Mouse (Mus musculus) CH12.LX (cell line): Measurements from ENCODE around the gene Hmgn3. TPM values are rescaled to one million over a fixed set of nuclear protein-coding genes. Genes with fewer than 3 reads are reported as not detected.

ENCODE experiments used
- DNase-seq: peaks from one replicate; pipeline ENCODE4 v3.0.0-alpha.2; 2013; ENCODE audit errors: extremely low read depth
- H3K27ac ChIP-seq: 2 replicates; pipeline ENCODE4 v1.5.1; 2012; ENCODE audit warnings: low read depth, mild to moderate bottlenecking, control low read depth, moderate library complexity; ENCODE audit not compliant: insufficient read depth
- H3K27me3 ChIP-seq: replicated peaks from 2 replicates; pipeline ENCODE3; 2012; ENCODE audit warnings: inconsistent platforms
- H3K36me3 ChIP-seq, 2 experiments: replicated peaks in 1 of 2; 2 replicates each; pipeline versions ENCODE3 to v1.6.1; 2012; ENCODE audit warnings: inconsistent platforms in 1 of 2, low read length in 1 of 2, mild to moderate bottlenecking in 1 of 2, mixed read lengths in 1 of 2, moderate library complexity in 1 of 2; ENCODE audit not compliant: control insufficient read depth in 1 of 2, insufficient read depth in 1 of 2
- H3K4me1 ChIP-seq, 2 experiments: 2 replicates each; pipeline ENCODE4 v1.6.1; 2012; ENCODE audit warnings: inconsistent platforms in 1 of 2, moderate library complexity in 1 of 2; ENCODE audit not compliant: insufficient read depth in 2 of 2, control insufficient read depth in 1 of 2
- H3K4me2 ChIP-seq: 2 replicates; pipeline ENCODE4 v1.6.1; 2012; ENCODE audit warnings: low read depth, mild to moderate bottlenecking, control low read depth; ENCODE audit not compliant: poor library complexity, insufficient read depth, severe bottlenecking
- H3K4me3 ChIP-seq, 3 experiments: fragments of 150-350 bp in 1 of 3; sonication (generic) in 1 of 3; replicated peaks in 1 of 3; 2 replicates each; pipeline versions ENCODE3 to v1.5.1; 2011 to 2012; ENCODE audit warnings: low read depth in 2 of 3, low read length in 2 of 3, mild to moderate bottlenecking in 2 of 3, moderate library complexity in 2 of 3, control low read depth in 1 of 3, improper control_type of control experiment in 1 of 3, inconsistent platforms in 1 of 3, mixed read lengths in 1 of 3; ENCODE audit not compliant: poor library complexity in 1 of 3
- H3K79me2 ChIP-seq: replicated peaks from 2 replicates; pipeline ENCODE4 v1.6.1; 2012; ENCODE audit warnings: mild to moderate bottlenecking, moderate library complexity; ENCODE audit not compliant: control insufficient read depth, poor library complexity, insufficient read depth, severe bottlenecking; ENCODE audit errors: extremely low read depth
- H3K9ac ChIP-seq: 2 replicates; pipeline ENCODE4 v1.6.1; 2012; ENCODE audit warnings: low read depth, mild to moderate bottlenecking, control low read depth, moderate library complexity; ENCODE audit not compliant: insufficient read depth
- H3K9me3 ChIP-seq: replicated peaks from 2 replicates; pipeline ENCODE3; 2012; ENCODE audit warnings: low read length, inconsistent platforms, mixed read lengths
- BHLHE40 ChIP-seq: IDR thresholded peaks from 2 replicates; pipeline ENCODE4 v1.6.1; 2011; ENCODE audit warnings: mild to moderate bottlenecking, low read depth, low read length, improper control_type of control experiment
- E2F4 ChIP-seq: IDR thresholded peaks from 2 replicates; pipeline ENCODE4 v1.6.1; 2011; ENCODE audit warnings: low read depth, low read length, improper control_type of control experiment; ENCODE audit not compliant: insufficient replicate concordance
- ELF1 ChIP-seq: IDR thresholded peaks from 2 replicates; pipeline ENCODE4 v1.6.1; 2014; ENCODE audit warnings: low read depth, mild to moderate bottlenecking, inconsistent platforms, low read length, improper control_type of control experiment
- EP300 ChIP-seq: IDR thresholded peaks from 2 replicates; pipeline ENCODE4 v1.6.1; 2011; ENCODE audit warnings: low read length, improper control_type of control experiment
- ETS1 ChIP-seq: conservative IDR thresholded peaks from 2 replicates; pipeline ENCODE4 v1.6.1; 2012; ENCODE audit warnings: low read depth, mild to moderate bottlenecking, inconsistent platforms, low read length, improper control_type of control experiment, moderate library complexity
- GABPA ChIP-seq: IDR thresholded peaks from 2 replicates; pipeline ENCODE4 v1.6.1; 2012; ENCODE audit warnings: low read depth, low read length, improper control_type of control experiment, inconsistent platforms; ENCODE audit not compliant: insufficient replicate concordance
- HCFC1 ChIP-seq: IDR thresholded peaks from 2 replicates; pipeline ENCODE4 v1.6.1; 2012; ENCODE audit warnings: low read depth, mild to moderate bottlenecking, inconsistent platforms, low read length, improper control_type of control experiment
- IRF4 ChIP-seq: IDR thresholded peaks from 2 replicates; pipeline ENCODE4 v1.6.1; 2014; ENCODE audit warnings: low read depth, mild to moderate bottlenecking, inconsistent platforms, low read length, improper control_type of control experiment
- JUN ChIP-seq: IDR thresholded peaks from 2 replicates; pipeline ENCODE4 v1.6.1; 2011; ENCODE audit warnings: low read depth, mild to moderate bottlenecking, low read length, improper control_type of control experiment, moderate library complexity; ENCODE audit not compliant: insufficient read depth
- KAT2A ChIP-seq: IDR thresholded peaks from 2 replicates; pipeline ENCODE4 v1.6.1; 2012; ENCODE audit warnings: low read length, improper control_type of control experiment, inconsistent platforms; ENCODE audit not compliant: insufficient replicate concordance
- MEF2A ChIP-seq: IDR thresholded peaks from 2 replicates; pipeline ENCODE4 v1.6.1; 2014; ENCODE audit warnings: low read depth, mild to moderate bottlenecking, inconsistent platforms, low read length, improper control_type of control experiment, borderline replicate concordance
- NRF1 ChIP-seq: IDR thresholded peaks from 2 replicates; pipeline ENCODE4 v1.6.1; 2014; ENCODE audit warnings: low read depth, mild to moderate bottlenecking, inconsistent platforms, low read length, improper control_type of control experiment, moderate library complexity
- POLR2A ChIP-seq: IDR thresholded peaks from 2 replicates; pipeline ENCODE4 v1.6.1; 2011; ENCODE audit warnings: low read depth, mild to moderate bottlenecking, improper control_type of control experiment, low read length
- POLR2AphosphoS2 ChIP-seq: IDR thresholded peaks from 2 replicates; pipeline ENCODE4 v1.6.1; 2011; ENCODE audit warnings: low read depth, low read length, improper control_type of control experiment
- RCOR1 ChIP-seq: conservative IDR thresholded peaks from 2 replicates; pipeline ENCODE4 v1.6.1; 2012; ENCODE audit warnings: low read depth, mild to moderate bottlenecking, inconsistent platforms, low read length, improper control_type of control experiment
- SIN3A ChIP-seq: IDR thresholded peaks from 2 replicates; pipeline ENCODE4 v1.6.1; 2012; ENCODE audit warnings: low read length, improper control_type of control experiment, inconsistent platforms
- TBP ChIP-seq: conservative IDR thresholded peaks from 2 replicates; pipeline ENCODE4 v1.6.1; 2011; ENCODE audit warnings: low read depth, low read length, improper control_type of control experiment
- TCF12 ChIP-seq: IDR thresholded peaks from 2 replicates; pipeline ENCODE4 v1.6.1; 2014; ENCODE audit warnings: low read depth, mild to moderate bottlenecking, inconsistent platforms, low read length, improper control_type of control experiment
- ZC3H11A ChIP-seq: IDR thresholded peaks from 2 replicates; pipeline ENCODE4 v1.6.1; 2012; ENCODE audit warnings: low read depth, mild to moderate bottlenecking, inconsistent platforms, low read length, improper control_type of control experiment
- ZMIZ1 ChIP-seq: IDR thresholded peaks from 2 replicates; pipeline ENCODE4 v1.6.1; 2012; ENCODE audit warnings: low read depth, mild to moderate bottlenecking, inconsistent platforms, low read length, improper control_type of control experiment
- ZNF384 ChIP-seq: IDR thresholded peaks from 2 replicates; pipeline ENCODE4 v1.6.1; 2012; ENCODE audit warnings: low read depth, low read length, improper control_type of control experiment, inconsistent platforms
- dilution Hi-C: fragments of 300-500 bp; cut with MboI; formaldehyde crosslinking; loops from 2 replicates; pipeline ENCODE4 v1.14.3; 2020; ENCODE audit warnings: low sequenced_read_pairs; ENCODE audit not compliant: extremely low pct_unique_long_range_greater_than_20kb, extremely low pct_ligation_motif_present
- in situ Hi-C: fragments of 300-500 bp; cut with MboI; formaldehyde crosslinking; loops from 3 replicates; pipeline ENCODE4 v1.14.3; 2019; ENCODE audit warnings: low sequenced_read_pairs, low pct_ligation_motif_present, low pct_unique_long_range_greater_than_20kb, mixed read lengths
- polyA plus RNA-seq: library from polyadenylated mRNA; unstranded; fragments of >175 nt; gene quantifications from 2 replicates; pipeline ENCODE4 v1.2.1, GENCODE M21; 2012; ENCODE audit warnings: low read depth; ENCODE audit not compliant: insufficient read length
- total RNA-seq, 2 experiments: library from RNA; depleted of rRNA; stranded (reverse); fragments of 300-350 nt in 1 of 2; fragments of >200 nt in 1 of 2; gene quantifications; 2 replicates each; pipeline ENCODE4 v1.2.3; 2012 to 2014

Gene Hmgn3
- total and polyA plus RNA-seq, 3 experiments, result 50.8 to 167 (median 121) TPM

GRCm38 (mm10) chr9:83097816-83098215 lies 48.7 kb downstream of the Hmgn3 start:
- no peaks in the 10 kb centered on the region for H3K27me3 ChIP-seq
- TF ChIP-seq KAT2A (no peak), GABPA (no peak), ZMIZ1 (no peak), POLR2AphosphoS2 (no peak), TBP (no peak), MEF2A (no peak), RCOR1 (no peak), POLR2A (no peak), E2F4 (no peak), HCFC1 (no peak), IRF4 (no peak), ELF1 (no peak), BHLHE40 (no peak), ZC3H11A (no peak), TCF12 (no peak), ZNF384 (no peak), NRF1 (no peak)
- no peak overlapping the region for H3K9ac ChIP-seq
- no peaks in the 10 kb centered on the region for H3K36me3 ChIP-seq
- no peaks in the 10 kb centered on the region for H3K79me2 ChIP-seq
- peaks cover 11 to 26% of the 10 kb centered on the region in 2 experiments; a peak in 3 of 4 replicates for H3K4me1 ChIP-seq
- dilution Hi-C loops (no loop called here), in situ Hi-C loops (no loop called here)
- no peaks in the 10 kb centered on the region for H3K9me3 ChIP-seq
- H3K4me2 ChIP-seq, result no peak overlapping the region
- H3K4me3 ChIP-seq, result no peak overlapping the region
- H3K27ac ChIP-seq, result no peak overlapping the region
- no peak for DNase-seq

GRCm38 (mm10) chr9:83094649-83095336 lies 51.7 kb downstream of the Hmgn3 start:
- in situ Hi-C loops, result no loop called here

More at GRCm38 (mm10) chr9:83094649-83095336, 51.7 kb downstream of the Hmgn3 start:
- H3K4me2 ChIP-seq, result peak overlapping the region; percentile 61
- no peaks in the 10 kb centered on the region for H3K79me2 ChIP-seq
- dilution Hi-C loops, result no loop called here
- peaks cover 7 to 21% of the 10 kb centered on the region in 2 experiments; a peak in 3 of 4 replicates for H3K4me1 ChIP-seq
- H3K9me3 ChIP-seq, result no peaks in the 10 kb centered on the region
- H3K4me3 ChIP-seq, result no peak overlapping the region
- no peak overlapping the region for H3K27ac ChIP-seq
- H3K36me3 ChIP-seq, result no peaks in the 10 kb centered on the region
- H3K9ac ChIP-seq, result no peak overlapping the region
- no peaks in the 10 kb centered on the region for H3K27me3 ChIP-seq
- TF ChIP-seq ZNF384, result peak; percentile 82; the same call in 1 of the 2 replicates
- TF ChIP-seq EP300, result peak; percentile 50; the same call in 1 of the 2 replicates
- TF ChIP-seq BHLHE40, result peak; percentile 89
- peak; percentile 62; the same call in 1 of the 2 replicates for TF ChIP-seq ETS1
- TF ChIP-seq HCFC1, result peak; percentile 60
- no peak; the same call in 1 of the 2 replicates for TF ChIP-seq JUN
- no peak for TF ChIP-seq SIN3A
- TF ChIP-seq POLR2A, result 0 out of 2 replicates have a peak, but pooled peaks have one; percentile 20
- TF ChIP-seq ELF1, result 0 out of 2 replicates have a peak, but pooled peaks have one; percentile 12
- no peak for DNase-seq
